Comparison of ENCODE assay signal across 10 mouse cellular contexts in the genomic region with DNA sequence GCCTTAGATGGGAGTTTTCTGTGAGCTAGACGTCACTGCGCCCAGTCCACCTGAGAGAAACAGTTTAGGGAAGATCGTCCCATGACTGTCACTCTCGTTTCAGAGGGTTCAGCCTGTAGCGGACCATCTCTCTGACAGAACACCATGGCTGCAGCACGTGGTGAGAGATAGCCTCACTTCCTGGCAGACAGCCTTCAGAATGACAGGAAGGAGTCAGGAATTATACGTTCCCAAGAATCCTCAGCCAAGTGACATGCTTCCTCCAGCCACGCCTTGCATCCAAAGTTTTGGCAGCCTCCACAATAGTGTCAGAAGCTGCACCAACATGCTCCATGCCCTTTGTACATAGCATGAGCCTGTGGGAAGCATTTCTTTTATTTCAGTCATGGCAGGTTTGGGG. TPM values are rescaled to one million over a fixed set of nuclear protein-coding genes. Genes with fewer than 3 reads are reported as not detected.
DNase-seq lines count a peak whose midpoint lies in the region; ATAC-seq lines count a peak whose summit lies in the region.
"Had no signal": no experiment of that assay in that cellular context is flagged by ENCODE, and none has a peak within 500 bp of the region (broad histone marks: within the 10 kb centered on the region; RNA-seq: fewer than 3 reads in every experiment).

No protein-coding gene starts in this region.

- H3K4me2 ChIP-seq in forebrain, embryonic 16.5 days (ENCODE audit: low read length): peak overlapping the region; percentile 50
- H3K4me2 ChIP-seq in limb, embryonic 15.5 days: peak overlapping the region; percentile 43

- H3K9me3 ChIP-seq in heart, embryonic 10.5 days: no peaks in the 10 kb centered on the region
- no peaks in the 10 kb centered on the region for H3K9me3 ChIP-seq in forebrain, embryonic 16.5 days (ENCODE audit: control insufficient read depth, low read length)
- no peaks in the 10 kb centered on the region for H3K9me3 ChIP-seq in limb, embryonic 15.5 days

- H3K27me3 ChIP-seq in heart, embryonic 10.5 days (ENCODE audit: insufficient read depth, poor library complexity, severe bottlenecking): no peaks in the 10 kb centered on the region
- no peaks in the 10 kb centered on the region for H3K27me3 ChIP-seq in forebrain, embryonic 16.5 days (replicated peaks; ENCODE audit: control insufficient read depth, insufficient read depth, low read length)
- H3K27me3 ChIP-seq in limb, embryonic 15.5 days: no peaks in the 10 kb centered on the region
- H3K27me3 ChIP-seq: CH12.LX had no signal

- H3K4me1 ChIP-seq in heart, embryonic 10.5 days: peaks cover 15% of the 10 kb centered on the region
- H3K4me1 ChIP-seq in forebrain, embryonic 16.5 days (replicated peaks; ENCODE audit: control insufficient read depth, insufficient read depth, low read length): peaks cover 17% of the 10 kb centered on the region
- peaks cover 18% of the 10 kb centered on the region for H3K4me1 ChIP-seq in limb, embryonic 15.5 days

- peak; percentile 29 for ATAC-seq in forebrain, embryonic 16.5 days
- ATAC-seq in limb, embryonic 15.5 days (ENCODE audit: insufficient number of reproducible peaks, low FRiP score, low TSS enrichment, low read depth): no peak
- no peak for ATAC-seq in megakaryocyte progenitor cell, adult 5-6 weeks (replicated peaks; ENCODE audit: poor library complexity)

- H3K27ac ChIP-seq in heart, embryonic 10.5 days: no peak overlapping the region
- H3K27ac ChIP-seq in forebrain, embryonic 16.5 days (ENCODE audit: low read length): no peak overlapping the region
- H3K27ac ChIP-seq in limb, embryonic 15.5 days: peak overlapping the region; percentile 47

- 52% methylated on average over 8 of the region's 8 CpGs for WGBS in heart, embryonic 10.5 days
- WGBS in forebrain, embryonic 16.5 days: 62% methylated on average over 8 of the region's 8 CpGs
- WGBS in limb, embryonic 15.5 days: 31% methylated on average over 8 of the region's 8 CpGs

- 0 out of 2 replicates have a peak overlapping the region, but pooled peaks have one; percentile 16 for H3K4me3 ChIP-seq in heart, embryonic 10.5 days
- no peak overlapping the region for H3K4me3 ChIP-seq in forebrain, embryonic 16.5 days (replicated peaks; ENCODE audit: low read length)
- peak overlapping the region; percentile 25 for H3K4me3 ChIP-seq in limb, embryonic 15.5 days
- H3K4me3 ChIP-seq: erythroblast, embryonic 14.5 days had no signal

- no peak for DNase-seq in heart, embryonic 10.5 days (ENCODE audit: low spot score)
- DNase-seq in heart, adult 8-10 months (ENCODE audit: low spot score): no peak
- peak; percentile 89 for DNase-seq in 3T3-L1 (ENCODE audit: low read depth, low spot score)
- no peak for DNase-seq in left cerebral cortex, adult 11 months (ENCODE audit: low spot score)
- DNase-seq in adrenal gland, postnatal 10 days: no peak

- no peaks in the 10 kb centered on the region for H3K36me3 ChIP-seq in heart, embryonic 10.5 days
- no peaks in the 10 kb centered on the region for H3K36me3 ChIP-seq in forebrain, embryonic 16.5 days (ENCODE audit: control insufficient read depth, insufficient read depth)
- H3K36me3 ChIP-seq in limb, embryonic 15.5 days: no peaks in the 10 kb centered on the region

- no peak overlapping the region for H3K9ac ChIP-seq in forebrain, embryonic 16.5 days (replicated peaks; ENCODE audit: low read depth, low read length)
- H3K9ac ChIP-seq in limb, embryonic 15.5 days: no peak overlapping the region

RNA-seq across cellular contexts. Expression of gene Wdr95, which starts 10.1 kb away (rescaled TPM):
- polyA plus RNA-seq in heart, embryonic 10.5 days (2016; fragmentation: Nextera tagmentation; extraction: Ambion mirVana): not detected in 2 replicates
- total RNA-seq in heart, adult 8-10 months (2022): not detected
- polyA plus RNA-seq in forebrain, embryonic 16.5 days (2015; fragmentation: Nextera tagmentation; extraction: Ambion mirVana): 0.14 and 0.19 TPM in 2 replicates
- polyA plus RNA-seq in limb, embryonic 15.5 days (2015; fragmentation: Nextera tagmentation; extraction: Ambion mirVana): 0.19 and 0.46 TPM in 2 replicates
- under 1 TPM in 1 of 2 experiments, not detected in 1; 0.09 TPM for total RNA-seq in adrenal gland, postnatal 10 days (2021)
- total RNA-seq in megakaryocyte progenitor cell, adult 5-6 weeks (2015): not detected in 2 replicates
- total RNA-seq in megakaryocyte progenitor cell, adult 5-6 weeks (2017): not detected in 2 replicates
- total RNA-seq: CH12.LX had no signal
- polyA plus RNA-seq: erythroblast, embryonic 14.5 days had no signal
